Mouse (Mus musculus): ENCODE results near the gene Slain2. TPM values are rescaled to one million over a fixed set of nuclear protein-coding genes. Genes with fewer than 3 reads are reported as not detected.

The Slain2 gene
- polyA plus RNA-seq (2015; fragmentation: Nextera tagmentation; extraction: Ambion mirVana), result 4.6 and 7.0 TPM in 2 replicates

- WGBS (ENCODE audit: insufficient replicate concordance), result under 1% methylated on average over 80 of the region's 83 CpGs
- Histone ChIP-seq H3K4me1 (replicated peaks) (peaks cover 71% of the 10 kb centered on the region), H3K27ac (peak within 1 kb of the TSS; percentile 87), H3K4me2 (peak within 1 kb of the TSS; percentile 97), H3K4me3 (replicated peaks) (peak within 1 kb of the TSS; percentile 91), H3K9me3 (replicated peaks) (no peaks in the 10 kb centered on the region), H3K9ac (peak within 1 kb of the TSS; percentile 93), H3K27me3 (peaks cover 14% of the 10 kb centered on the region; the same call in 1 of the 2 replicates), H3K36me3 (no peaks in the 10 kb centered on the region)
- DNase-seq (peak; percentile 98), ATAC-seq (ENCODE audit: low read depth) (peak; percentile 91)
These were observed at the start of gene Slain2 for GRCm38 (mm10) chr5:72913648-72914557. Slain2 (plus strand) TSS chr5:72914304.

- DNase-seq (no peak), ATAC-seq (ENCODE audit: low read depth) (no peak)
- Histone ChIP-seq H3K27me3 (peaks cover 36% of the 10 kb centered on the region), H3K4me2 (no peak overlapping the region), H3K4me1 (replicated peaks) (peaks cover 45% of the 10 kb centered on the region), H3K9me3 (replicated peaks) (no peaks in the 10 kb centered on the region), H3K9ac (no peak overlapping the region), H3K4me3 (replicated peaks) (no peak overlapping the region), H3K36me3 (no peaks in the 10 kb centered on the region), H3K27ac (no peak overlapping the region)
- 28% methylated on average over 3 of the region's 3 CpGs for WGBS (ENCODE audit: insufficient replicate concordance)
These were observed 49.4 kb upstream of the Slain2 start for GRCm38 (mm10) chr5:72864654-72865178.

- no peak for DNase-seq
- H3K9me3 ChIP-seq (replicated peaks), result no peaks in the 10 kb centered on the region
- no peaks in the 10 kb centered on the region for H3K36me3 ChIP-seq
- peaks cover 37% of the 10 kb centered on the region for H3K27me3 ChIP-seq
- no peak overlapping the region for H3K4me3 ChIP-seq (replicated peaks)
- H3K4me1 ChIP-seq (replicated peaks), result peaks cover 45% of the 10 kb centered on the region
- WGBS (ENCODE audit: insufficient replicate concordance), result 42% methylated on average over 6 of the region's 6 CpGs
- H3K4me2 ChIP-seq, result peak overlapping the region; percentile 76; the same call in 1 of the 2 replicates
- H3K27ac ChIP-seq, result no peak overlapping the region
- ATAC-seq (ENCODE audit: low read depth), result no peak
- H3K9ac ChIP-seq, result no peak overlapping the region
These were observed 47.7 kb upstream of the Slain2 start for GRCm38 (mm10) chr5:72866260-72866905.

- Histone ChIP-seq H3K9ac (no peak overlapping the region), H3K27ac (no peak overlapping the region), H3K27me3 (peaks cover 39% of the 10 kb centered on the region), H3K4me2 (peak overlapping the region; percentile 76), H3K4me1 (replicated peaks) (peaks cover 41% of the 10 kb centered on the region), H3K36me3 (no peaks in the 10 kb centered on the region), H3K4me3 (replicated peaks) (peak overlapping the region; percentile 63), H3K9me3 (replicated peaks) (no peaks in the 10 kb centered on the region)
- DNase-seq (no peak), ATAC-seq (ENCODE audit: low read depth) (no peak)
- whole genome bisulfite sequencing (ENCODE audit: insufficient replicate concordance), result 17% methylated on average over 16 of the region's 16 CpGs
These were observed 47.0 kb upstream of the Slain2 start for GRCm38 (mm10) chr5:72867036-72867672.

- no peak within 1 kb of the TSS for H3K27ac ChIP-seq
- DNase-seq (peak; percentile 83), ATAC-seq (ENCODE audit: low read depth) (peak; percentile 90)
- peak within 1 kb of the TSS; percentile 76 for H3K4me2 ChIP-seq
- peaks cover 39% of the 10 kb centered on the region for H3K27me3 ChIP-seq
- H3K9ac ChIP-seq, result peak within 1 kb of the TSS; percentile 57
- peak within 1 kb of the TSS; percentile 63 for H3K4me3 ChIP-seq (replicated peaks)
- no peaks in the 10 kb centered on the region for H3K9me3 ChIP-seq (replicated peaks)
- WGBS (ENCODE audit: insufficient replicate concordance), result under 1% methylated on average over 60 of the region's 60 CpGs
- no peaks in the 10 kb centered on the region for H3K36me3 ChIP-seq
- peaks cover 39% of the 10 kb centered on the region for H3K4me1 ChIP-seq (replicated peaks)
These were observed 45.8 kb upstream of the Slain2 start, which contains the start of gene Tec for GRCm38 (mm10) chr5:72868091-72868875. Tec (minus strand) TSS chr5:72868483.

GRCm38 (mm10) chr5:72869779-72870608, 44.1 kb upstream of the Slain2 start:
- Histone ChIP-seq H3K9me3 (replicated peaks) (no peaks in the 10 kb centered on the region), H3K9ac (no peak overlapping the region), H3K36me3 (no peaks in the 10 kb centered on the region), H3K4me1 (replicated peaks) (peaks cover 26% of the 10 kb centered on the region), H3K27ac (no peak overlapping the region), H3K4me3 (replicated peaks) (no peak overlapping the region), H3K4me2 (no peak overlapping the region), H3K27me3 (peaks cover 35% of the 10 kb centered on the region)
- ATAC-seq (ENCODE audit: low read depth) (no peak), DNase-seq (no peak)
- WGBS (ENCODE audit: insufficient replicate concordance), result 76% methylated on average over 14 of the region's 14 CpGs

GRCm38 (mm10) chr5:72871114-72871513, 43.0 kb upstream of the Slain2 start:
- no peak overlapping the region for H3K4me2 ChIP-seq
- peaks cover 32% of the 10 kb centered on the region for H3K27me3 ChIP-seq
- H3K27ac ChIP-seq, result no peak overlapping the region
- H3K9me3 ChIP-seq (replicated peaks), result no peaks in the 10 kb centered on the region
- DNase-seq (no peak), ATAC-seq (ENCODE audit: low read depth) (no peak)
- H3K4me3 ChIP-seq (replicated peaks), result no peak overlapping the region
- WGBS (ENCODE audit: insufficient replicate concordance), result 70% methylated on average over 4 of the region's 4 CpGs
- H3K9ac ChIP-seq, result no peak overlapping the region
- H3K4me1 ChIP-seq (replicated peaks), result peaks cover 26% of the 10 kb centered on the region
- no peaks in the 10 kb centered on the region for H3K36me3 ChIP-seq

GRCm38 (mm10) chr5:72879736-72880135, 34.4 kb upstream of the Slain2 start:
- no peaks in the 10 kb centered on the region for H3K9me3 ChIP-seq (replicated peaks)
- H3K27ac ChIP-seq, result no peak overlapping the region
- H3K9ac ChIP-seq, result no peak overlapping the region
- H3K4me3 ChIP-seq (replicated peaks), result no peak overlapping the region
- no peak for DNase-seq
- 17% methylated on average over 5 of the region's 5 CpGs for WGBS (ENCODE audit: insufficient replicate concordance)
- no peaks in the 10 kb centered on the region for H3K36me3 ChIP-seq
- ATAC-seq (ENCODE audit: low read depth), result no peak
- H3K4me2 ChIP-seq, result no peak overlapping the region
- H3K4me1 ChIP-seq (replicated peaks), result no peaks in the 10 kb centered on the region
- peaks cover 20% of the 10 kb centered on the region for H3K27me3 ChIP-seq

- DNase-seq (no peak), ATAC-seq (ENCODE audit: low read depth) (no peak)
- Histone ChIP-seq H3K4me2 (no peak overlapping the region), H3K4me3 (replicated peaks) (no peak overlapping the region), H3K9me3 (replicated peaks) (no peaks in the 10 kb centered on the region), H3K4me1 (replicated peaks) (no peaks in the 10 kb centered on the region), H3K27ac (no peak overlapping the region), H3K36me3 (no peaks in the 10 kb centered on the region), H3K27me3 (peaks cover 7% of the 10 kb centered on the region), H3K9ac (no peak overlapping the region)
- WGBS (ENCODE audit: insufficient replicate concordance), result 68% methylated on average over 12 of the region's 12 CpGs
These were observed 32.2 kb upstream of the Slain2 start for GRCm38 (mm10) chr5:72881748-72882411.

Data from liver, embryonic 13.5 days (tissue).